Mouse (Mus musculus) CD4-positive, CD25-positive, alpha-beta regulatory T cell, adult 4 months (primary cell): ENCODE data around the gene Ddost. TPM values are rescaled to one million over a fixed set of nuclear protein-coding genes. Genes with fewer than 3 reads are reported as not detected.

Source experiments
- ATAC-seq: one replicate; pipeline ENCODE4 v1.8.0; 2017
- polyA plus RNA-seq, 2 experiments: library from polyadenylated mRNA; unstranded; fragments of 100-300 nt; shearing (Covaris generic); gene quantifications; one replicate each; pipeline ENCODE4 v1.2.1; 2017

Ddost gene
- polyA plus RNA-seq, 2 experiments from 2014 or later: 92.3 to 122 TPM

DNA sequence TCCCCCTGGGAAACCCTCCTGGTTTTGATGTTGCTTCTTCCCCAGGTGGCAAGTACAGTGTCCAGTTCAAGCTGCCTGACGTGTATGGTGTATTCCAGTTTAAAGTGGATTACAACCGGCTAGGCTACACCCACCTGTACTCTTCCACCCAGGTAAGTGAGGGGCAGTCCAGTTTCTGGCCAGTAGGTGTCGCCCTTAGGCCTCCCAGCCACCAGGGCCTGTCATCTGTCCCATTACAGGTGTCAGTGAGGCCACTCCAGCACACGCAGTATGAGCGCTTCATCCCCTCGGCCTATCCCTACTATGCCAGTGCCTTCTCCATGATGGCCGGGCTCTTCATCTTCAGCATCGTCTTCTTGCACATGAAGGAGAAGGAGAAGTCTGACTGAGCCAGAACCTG, 7.1 kb downstream of the Ddost start:
- peak; percentile 72 for ATAC-seq

DNA sequence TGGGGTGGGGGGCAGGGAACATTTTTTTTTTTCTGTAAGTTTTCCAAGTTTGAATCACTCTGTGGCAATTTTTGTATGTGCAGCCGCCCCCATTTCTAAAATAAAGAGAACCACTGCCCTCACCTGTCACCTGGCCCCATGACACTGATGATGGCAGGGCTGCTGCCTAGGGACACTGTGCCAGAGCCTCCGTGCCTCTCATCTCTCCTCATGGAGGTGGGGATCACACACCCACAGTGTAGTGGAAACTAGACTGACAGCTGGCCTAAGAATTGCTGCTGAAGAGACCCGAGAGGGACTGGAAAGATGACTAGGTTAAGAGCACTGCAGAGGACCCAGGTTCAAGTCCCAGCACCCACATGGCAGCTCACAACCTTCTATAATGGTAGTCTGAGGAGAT, 7.6 kb downstream of the Ddost start:
- no peak for ATAC-seq

- no peak for ATAC-seq
Observed at GRCm38 (mm10) chr4:138313021-138313420, 8.5 kb downstream of the Ddost start.

- no peak for ATAC-seq
Observed at GRCm38 (mm10) chr4:138313795-138314194, 9.3 kb downstream of the Ddost start.

- no peak for ATAC-seq
Observed at GRCm38 (mm10) chr4:138315781-138316180, 11.3 kb downstream of the Ddost start.

- no peak for ATAC-seq
Observed at GRCm38 (mm10) chr4:138316369-138316768, 11.8 kb downstream of the Ddost start.

DNA sequence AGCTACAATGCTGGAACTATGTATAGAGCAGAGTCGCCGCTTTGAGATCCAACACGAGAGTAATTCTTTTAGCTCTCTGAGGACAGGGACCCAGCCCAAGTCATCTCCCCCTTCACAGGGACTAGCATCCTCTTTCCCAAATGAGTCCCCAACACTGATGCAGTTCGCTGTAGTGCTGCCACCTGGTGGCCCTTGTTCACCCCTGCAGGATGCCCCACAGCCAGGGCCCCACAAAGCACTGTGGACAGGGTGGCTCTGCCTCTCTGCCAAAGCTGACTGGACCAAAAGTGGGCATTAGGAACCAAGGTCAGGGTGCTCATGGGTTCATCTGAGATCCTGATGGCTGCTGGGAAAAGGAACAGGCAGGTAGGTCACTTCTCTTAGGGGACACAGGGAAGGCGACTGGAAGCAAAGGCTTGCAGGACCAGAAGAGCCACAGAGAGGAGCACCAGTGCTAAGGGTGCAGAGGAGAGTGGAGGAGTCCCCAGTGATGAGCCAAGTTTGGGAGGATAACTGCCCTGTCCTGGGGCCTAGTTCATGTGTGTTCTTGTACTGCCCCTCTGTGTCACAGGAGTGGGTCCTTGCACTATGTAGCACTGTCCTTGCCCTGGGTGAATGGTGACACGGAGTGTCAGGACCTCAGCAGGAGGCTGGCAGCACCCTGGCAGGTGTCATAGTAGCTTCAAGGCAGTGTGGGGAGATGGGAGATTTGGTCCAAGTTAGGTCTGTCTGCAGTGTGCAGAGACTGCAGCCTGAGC, 14.2 kb downstream of the Ddost start:
- ATAC-seq: peak; percentile 66

GRCm38 (mm10) chr4:138319508-138319907, 15.0 kb downstream of the Ddost start:
- peak; percentile 83 for ATAC-seq

DNA sequence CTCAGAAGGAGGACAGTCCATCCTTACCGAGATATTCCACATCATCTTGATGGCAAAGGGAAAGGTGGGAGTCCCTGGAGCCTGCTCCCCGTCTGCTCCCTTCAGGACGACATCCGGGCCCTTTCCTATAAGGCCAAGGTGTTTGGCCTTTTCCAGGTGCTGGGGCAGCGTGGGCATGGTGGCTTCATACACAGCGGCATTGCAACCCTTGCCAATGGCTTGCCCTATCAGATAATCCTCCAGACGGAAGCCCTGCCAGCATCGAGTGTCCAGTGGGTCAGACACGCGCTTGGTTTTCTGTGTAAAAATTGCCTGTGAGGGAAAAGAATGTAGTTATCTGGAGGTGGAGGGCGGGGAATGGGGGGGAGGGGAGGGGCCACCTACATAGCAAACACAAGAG, 16.2 kb downstream of the Ddost start:
- ATAC-seq: no peak

GRCm38 (mm10) chr4:138321488-138321887, 17.0 kb downstream of the Ddost start:
- ATAC-seq: no peak

GRCm38 (mm10) chr4:138322692-138323091, 18.2 kb downstream of the Ddost start:
- ATAC-seq: no peak

- ATAC-seq: no peak
Observed at GRCm38 (mm10) chr4:138323753-138324152, 19.2 kb downstream of the Ddost start.

DNA sequence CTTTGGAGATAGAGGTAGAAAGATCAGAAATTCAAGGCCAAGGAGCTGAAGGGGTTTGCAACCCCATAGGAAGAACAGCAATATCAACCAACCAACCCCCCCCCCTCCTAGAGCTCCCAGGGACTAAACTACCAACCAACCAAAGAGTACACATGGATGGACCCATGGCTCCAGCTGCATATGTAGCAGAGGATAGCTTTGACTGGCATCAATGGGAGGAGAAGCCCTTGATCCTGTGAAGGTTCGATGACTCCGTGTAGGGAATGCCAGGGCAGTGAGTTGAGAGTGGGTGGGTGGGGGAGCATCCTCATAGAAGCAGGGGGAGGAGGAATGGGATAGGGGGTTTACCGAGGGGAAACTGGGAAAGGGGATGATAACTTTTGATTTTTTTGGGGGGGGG, 19.9 kb downstream of the Ddost start:
- ATAC-seq: no peak

- peak; percentile 86 for ATAC-seq
Observed at GRCm38 (mm10) chr4:138325466-138326076, 21.0 kb downstream of the Ddost start.

DNA sequence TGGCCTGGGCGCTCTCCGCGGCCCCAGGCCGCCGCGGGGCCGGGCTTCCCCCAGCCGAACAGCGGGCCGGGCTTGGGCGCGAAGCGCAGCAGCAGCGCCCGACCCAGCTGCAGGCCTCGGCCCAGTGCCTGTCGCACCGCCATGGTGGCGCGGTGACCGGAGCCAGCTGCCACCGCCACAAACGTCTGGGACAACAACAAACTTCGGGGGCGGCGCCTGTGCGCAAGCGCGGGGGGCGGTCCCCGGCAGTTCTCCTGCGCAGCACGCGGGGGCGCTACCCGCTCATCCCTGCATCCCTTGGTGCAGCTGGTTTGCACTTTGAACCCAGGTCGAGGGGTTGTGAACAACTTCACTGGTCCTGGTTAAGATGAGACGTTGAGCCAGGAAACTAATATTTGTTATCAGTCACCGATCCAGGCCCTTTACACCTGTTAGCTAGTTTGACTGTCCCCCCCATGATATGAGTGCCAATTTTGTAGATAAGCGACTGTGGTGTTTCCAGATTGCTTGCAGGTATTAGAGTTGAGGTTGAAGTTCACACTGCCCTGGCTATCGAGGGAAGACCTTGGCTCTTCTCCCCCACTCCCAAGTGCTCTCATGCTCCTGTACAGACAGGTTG, 21.7 kb downstream of the Ddost start, which contains the start of gene Pink1:
Gene Pink1 (minus strand): TSS at position 231 of the 619 bp plus-strand sequence.
- ATAC-seq: peak; percentile 81

DNA sequence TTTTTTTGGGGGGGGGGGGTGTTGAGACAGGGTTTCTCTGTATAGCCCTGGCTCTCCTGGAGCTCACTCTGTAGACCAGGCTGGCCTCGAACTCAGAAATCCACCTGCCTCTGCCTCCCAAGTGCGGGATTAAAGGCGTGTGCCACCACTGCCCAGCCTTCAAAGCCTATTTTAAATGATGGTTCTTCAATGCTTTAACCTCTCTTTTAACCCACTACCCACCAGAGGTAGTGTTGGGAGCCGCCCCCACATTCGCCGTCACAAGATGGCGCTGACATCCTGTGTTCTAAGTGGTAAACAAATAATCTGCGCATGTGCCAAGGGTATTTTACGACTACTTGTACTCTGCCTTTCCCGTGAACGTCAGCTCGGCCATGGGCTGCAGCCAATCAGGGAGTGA, 22.6 kb downstream of the Ddost start:
- ATAC-seq: peak; percentile 8

- peak; percentile 15 for ATAC-seq
Observed at GRCm38 (mm10) chr4:138327891-138328470, 23.5 kb downstream of the Ddost start.

- ATAC-seq: no peak
Observed at GRCm38 (mm10) chr4:138330264-138330671, 25.7 kb downstream of the Ddost start.

DNA sequence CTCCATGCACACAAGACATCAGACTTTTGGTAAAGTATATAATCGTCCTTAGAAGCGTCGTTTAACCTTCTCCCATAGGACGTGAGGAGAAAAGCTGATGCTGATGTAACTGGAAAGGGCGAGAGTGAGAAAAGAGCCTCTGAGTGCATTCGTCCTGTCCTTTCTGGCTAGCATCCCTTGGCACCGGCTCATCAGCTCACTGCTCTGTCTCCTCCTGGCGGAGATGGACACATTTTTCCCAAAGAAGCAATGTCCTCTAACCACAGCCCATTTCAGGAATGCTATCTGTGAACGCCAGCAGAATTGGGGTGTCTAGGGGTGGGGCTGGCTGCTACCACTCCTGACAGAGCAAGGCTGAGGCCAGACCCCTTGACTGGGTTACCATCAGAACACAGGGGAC, 27.1 kb downstream of the Ddost start:
- no peak for ATAC-seq

GRCm38 (mm10) chr4:138333135-138333534, 28.6 kb downstream of the Ddost start:
- no peak for ATAC-seq

- no peak for ATAC-seq
Observed at GRCm38 (mm10) chr4:138335036-138335435, 30.5 kb downstream of the Ddost start.

DNA sequence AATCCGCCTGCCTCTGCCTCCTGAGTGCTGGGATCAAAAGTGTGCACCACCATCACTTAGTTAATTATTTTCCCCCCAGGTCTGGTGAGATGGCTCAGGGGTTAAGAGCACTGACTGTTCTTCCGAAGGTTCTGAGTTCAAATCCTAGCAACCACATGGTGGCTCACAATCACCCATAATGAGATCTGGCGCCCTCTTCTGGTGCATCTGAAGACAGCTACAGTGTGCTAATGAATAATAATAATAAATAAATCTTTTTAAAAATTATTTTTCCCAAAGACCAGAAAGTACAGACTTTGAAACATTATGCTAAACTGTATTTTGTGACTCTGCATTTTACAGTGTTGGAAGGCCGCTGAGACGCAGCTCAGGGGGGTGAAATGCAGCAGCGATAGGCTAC, 31.1 kb downstream of the Ddost start:
- no peak for ATAC-seq

- no peak for ATAC-seq
Observed at GRCm38 (mm10) chr4:138336876-138337275, 32.3 kb downstream of the Ddost start.
